Mouse (Mus musculus) mesoderm, embryonic 11.5 days (tissue): ENCODE data around the gene Vps51.
A peak's percentile ranks its signal among the peaks of the same experiment; 100 is the strongest.

ENCODE experiments used
- DNase-seq: peaks from one replicate; pipeline ENCODE4 v3.0.0-alpha.2; 2012; ENCODE audit warnings: low read depth, low spot score

Vps51 gene

GRCm38 (mm10) chr19:6076564-6077393, at the start of gene Vps51:
TSS of gene Vps51 (minus strand) at chr19:6077231.
- DNase-seq, result peak; percentile 86

- DNase-seq, result peak; percentile 58
Observed at GRCm38 (mm10) chr19:6126289-6126688, 49.3 kb upstream of the Vps51 start.

GRCm38 (mm10) chr19:6124898-6125297, 47.9 kb upstream of the Vps51 start:
- no peak for DNase-seq

GRCm38 (mm10) chr19:6123330-6123729, 46.3 kb upstream of the Vps51 start:
- peak; percentile 70 for DNase-seq

GRCm38 (mm10) chr19:6121761-6122160, 44.7 kb upstream of the Vps51 start:
- no peak for DNase-seq

GRCm38 (mm10) chr19:6118677-6119185, 41.7 kb upstream of the Vps51 start:
- no peak for DNase-seq

GRCm38 (mm10) chr19:6117986-6118676, 41.1 kb upstream of the Vps51 start, which contains the start of gene Sac3d1:
TSS of gene Sac3d1 (minus strand) at chr19:6118650.
- peak; percentile 95 for DNase-seq

GRCm38 (mm10) chr19:6117346-6117985, 40.4 kb upstream of the Vps51 start:
- DNase-seq, result no peak

- no peak for DNase-seq
Observed at GRCm38 (mm10) chr19:6116113-6116850, 39.3 kb upstream of the Vps51 start.

GRCm38 (mm10) chr19:6113116-6113515, 36.1 kb upstream of the Vps51 start:
- no peak for DNase-seq

GRCm38 (mm10) chr19:6105586-6105985, 28.6 kb upstream of the Vps51 start, which contains the start of gene Naaladl1:
TSS of gene Naaladl1 (plus strand) at chr19:6105782.
- DNase-seq, result no peak

- no peak for DNase-seq
Observed at GRCm38 (mm10) chr19:6104476-6104875, 27.4 kb upstream of the Vps51 start.

GRCm38 (mm10) chr19:6102169-6102853, 25.3 kb upstream of the Vps51 start:
- no peak for DNase-seq

GRCm38 (mm10) chr19:6101186-6101585, 24.2 kb upstream of the Vps51 start:
- DNase-seq, result no peak

GRCm38 (mm10) chr19:6097847-6098246, 20.8 kb upstream of the Vps51 start:
- DNase-seq, result no peak

- no peak for DNase-seq
Observed at GRCm38 (mm10) chr19:6094119-6094518, 17.1 kb upstream of the Vps51 start, which contains the start of gene AC131692.1. TSS of gene AC131692.1 (plus strand) at chr19:6094419.

- DNase-seq, result no peak
Observed at GRCm38 (mm10) chr19:6088841-6089240, 11.8 kb upstream of the Vps51 start.

GRCm38 (mm10) chr19:6085417-6085879, 8.4 kb upstream of the Vps51 start:
- DNase-seq, result peak; percentile 85

- peak; percentile 100 for DNase-seq
Observed at GRCm38 (mm10) chr19:6084478-6085248, 7.6 kb upstream of the Vps51 start, which contains the start of the genes Zfpl1 and Cdca5. TSS of gene Zfpl1 (minus strand) at chr19:6084956. TSS of gene Cdca5 (plus strand) at chr19:6084983.

GRCm38 (mm10) chr19:6082156-6082555, 5.1 kb upstream of the Vps51 start, which contains the start of gene Gm28374:
TSS of gene Gm28374 (minus strand) at chr19:6082256.
- no peak for DNase-seq
